Mouse (Mus musculus): ENCODE measurements around the gene Fars2.

- TF ChIP-seq CTCF (IDR thresholded peaks at IDR 0.05; ENCODE audit: low read depth, low read length): no peak
- TF ChIP-seq GATA1 (IDR thresholded peaks at IDR 0.05; ENCODE audit: borderline replicate concordance, low read length): no peak
- TF ChIP-seq POLR2AphosphoS5 (IDR thresholded peaks at IDR 0.05; ENCODE audit: insufficient replicate concordance, low read depth, low read length): no peak
- TF ChIP-seq GATA2 (IDR thresholded peaks at IDR 0.05; ENCODE audit: borderline replicate concordance, low read depth, low read length): no peak
Observed at GRCm38 (mm10) chr13:36578569-36579333, 461.5 kb downstream of the Fars2 start.
